Mouse (Mus musculus) v-Abl transformed pro-B cells (cell line): ENCODE data around the gene Urad.

ENCODE experiments used
- in situ Hi-C, 2 experiments: fragments of 400-800 bp; cut with MboI; formaldehyde crosslinking; loops; one replicate each; pipeline ENCODE4 v1.15.1; 2025; ENCODE audit not compliant: unreplicated experiment in 2 of 2

The Urad gene

DNA sequence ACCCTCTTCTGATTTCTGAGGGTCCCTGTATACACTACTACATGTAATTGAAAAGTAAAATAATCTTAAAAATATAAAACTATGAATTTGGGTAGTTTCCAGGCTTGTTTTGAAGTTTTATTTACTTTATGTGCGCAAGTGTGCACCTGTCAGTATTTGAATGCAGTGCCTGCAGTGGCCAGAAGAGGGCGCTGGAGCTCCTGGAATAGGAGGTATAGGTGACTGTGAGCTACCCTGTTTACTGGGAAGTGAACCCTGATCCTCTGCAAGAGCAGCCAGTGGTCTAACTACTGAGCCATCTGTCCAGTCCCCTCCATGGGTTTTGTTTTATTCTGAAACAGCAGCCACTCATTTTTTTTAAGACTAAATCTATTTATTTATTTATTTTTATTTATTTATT, 9.3 kb upstream of the Urad start:
- in situ Hi-C loops, result loop anchor here (5.0 to 10.0 kb wide), 8 partner anchors 36 to 911 kb away; partner anchors contain the start of gene Flt3 (in 2 of the 2)

DNA sequence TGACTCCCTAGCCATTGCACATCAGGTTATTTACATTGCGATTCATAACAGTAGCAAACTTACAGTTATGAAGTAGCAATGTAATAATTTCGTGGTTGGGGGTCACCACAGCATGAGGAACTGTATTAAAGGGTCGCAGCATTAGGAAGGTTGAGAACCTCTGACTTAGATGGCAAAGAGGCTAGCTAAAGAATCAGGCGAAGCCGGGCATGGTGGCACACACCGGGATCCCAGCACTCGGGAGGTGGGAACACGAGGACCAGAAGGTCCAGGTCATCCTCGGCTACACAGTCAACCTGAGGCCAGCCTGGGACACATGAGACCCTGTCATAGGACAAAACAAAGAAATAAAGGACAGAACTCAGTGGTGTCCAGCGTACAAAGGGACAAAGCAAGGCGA, 7.7 kb upstream of the Urad start:
- in situ Hi-C loops, result loop anchor here (5.0 to 10.0 kb wide), 10 partner anchors 32 to 912 kb away; partner anchors contain the start of gene Flt3 (in 2 of the 2)

DNA sequence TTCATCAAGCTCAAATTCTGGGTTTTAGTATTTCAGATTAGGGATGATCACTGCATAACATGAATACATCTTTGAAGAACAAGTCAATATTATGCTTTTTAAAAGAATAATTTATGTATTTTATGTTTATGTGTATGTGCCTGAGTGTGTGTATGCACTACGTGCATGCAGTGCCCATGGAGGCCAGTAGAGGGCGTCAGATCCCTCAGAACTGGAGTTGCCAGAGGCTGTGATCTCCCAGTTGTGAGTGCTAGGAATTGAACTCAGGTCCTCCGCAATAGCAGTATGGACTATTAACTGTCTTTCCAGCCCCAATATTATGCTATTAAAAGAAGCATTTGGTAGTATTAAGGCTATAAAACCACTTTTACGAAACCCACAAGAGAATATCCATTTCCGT, 5.4 kb upstream of the Urad start:
- in situ Hi-C loops, result loop anchor here in 1 of 2 experiments (5.0 to 10.0 kb wide), 2 partner anchors 35 to 907 kb away; no protein-coding TSS in a partner anchor

DNA sequence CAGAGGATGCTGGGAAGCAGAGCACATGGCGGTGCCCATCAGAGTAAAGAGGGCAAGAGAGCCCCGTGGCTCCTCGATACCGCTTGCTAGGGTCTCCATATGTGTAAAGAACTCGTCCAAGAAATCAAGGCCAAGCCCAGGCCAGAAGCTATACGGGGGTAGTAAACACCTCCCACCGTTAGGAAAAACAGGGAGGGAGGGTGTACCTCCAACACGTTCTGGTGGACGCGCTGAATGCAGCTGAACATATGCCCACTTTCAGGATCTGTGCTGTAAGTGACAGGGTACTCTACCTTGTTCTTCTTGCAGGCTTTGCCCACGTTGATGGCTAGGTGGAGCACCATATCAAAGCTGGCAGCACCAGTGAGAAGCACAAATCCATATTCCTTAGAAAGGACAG, 3.7 kb upstream of the Urad start:
- in situ Hi-C loops, result loop anchor here in 1 of 2 experiments (5.0 to 10.0 kb wide), 2 partner anchors 36 to 909 kb away; no protein-coding TSS in a partner anchor

DNA sequence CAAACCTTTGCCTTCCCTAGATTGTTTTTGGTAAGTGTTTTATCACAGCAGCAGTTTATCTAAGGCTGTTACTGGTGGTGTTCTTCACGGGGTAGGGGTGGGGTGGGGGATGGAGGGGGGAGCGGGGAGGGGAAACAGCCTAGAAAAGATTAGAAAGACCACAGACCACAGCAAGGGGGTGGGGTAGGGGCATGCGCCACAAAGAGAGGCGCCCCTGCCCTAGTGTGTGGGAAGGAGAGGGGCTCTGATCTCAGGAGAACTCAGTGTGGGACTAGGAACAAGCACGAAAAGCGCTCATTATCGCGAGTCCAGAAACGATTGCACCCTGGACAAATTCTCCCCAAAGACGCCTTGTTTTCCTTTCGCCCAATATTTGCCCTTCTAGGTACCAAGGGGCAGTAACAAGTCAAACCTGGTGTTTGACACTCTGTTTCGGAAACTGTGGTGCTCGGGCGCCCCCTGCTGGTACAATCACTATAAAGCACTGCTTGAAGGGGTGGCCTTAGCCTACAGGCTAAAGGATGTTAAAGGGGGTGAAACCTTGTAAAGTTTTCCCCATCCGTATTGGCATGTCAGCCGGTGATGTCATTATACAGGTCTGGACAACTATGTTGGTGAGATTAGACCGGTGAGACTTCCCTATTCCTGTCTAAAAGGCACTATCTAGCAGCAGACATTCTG, 1.1 kb upstream of the Urad start:
- in situ Hi-C loops, result loop anchor here (5.0 to 25.0 kb wide), 5 partner anchors 416 to 1136 kb away; partner anchors contain the start of genes 1700001J03Rik (in 2 of the 2) and Gm3415 (in 1 of the 2)

DNA sequence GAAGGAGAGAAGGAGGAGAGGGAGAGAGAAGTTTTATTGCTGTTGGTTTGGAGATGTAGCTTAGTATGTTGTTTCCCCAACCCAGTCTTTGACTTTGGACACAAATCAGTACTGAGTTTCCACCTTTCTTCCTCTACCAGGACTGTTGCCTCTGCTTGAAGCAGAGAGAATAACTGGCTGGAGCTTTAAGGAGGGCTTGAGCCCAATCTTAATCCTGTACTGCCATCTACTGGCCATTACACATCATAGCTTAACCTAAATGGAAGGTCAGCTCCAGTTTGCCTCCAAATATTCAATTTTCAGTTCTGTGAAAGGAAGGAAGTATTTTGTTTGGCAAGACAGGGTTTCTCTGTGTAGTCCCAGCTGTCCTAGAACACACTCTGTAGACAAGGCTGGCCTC, 2.6 kb downstream of the Urad start:
- in situ Hi-C loops, result loop anchor here (5.0 to 25.0 kb wide), 8 partner anchors 87 to 1132 kb away; partner anchors contain the start of genes 1700001J03Rik (in 2 of the 2) and Gm3415 (in 1 of the 2)

DNA sequence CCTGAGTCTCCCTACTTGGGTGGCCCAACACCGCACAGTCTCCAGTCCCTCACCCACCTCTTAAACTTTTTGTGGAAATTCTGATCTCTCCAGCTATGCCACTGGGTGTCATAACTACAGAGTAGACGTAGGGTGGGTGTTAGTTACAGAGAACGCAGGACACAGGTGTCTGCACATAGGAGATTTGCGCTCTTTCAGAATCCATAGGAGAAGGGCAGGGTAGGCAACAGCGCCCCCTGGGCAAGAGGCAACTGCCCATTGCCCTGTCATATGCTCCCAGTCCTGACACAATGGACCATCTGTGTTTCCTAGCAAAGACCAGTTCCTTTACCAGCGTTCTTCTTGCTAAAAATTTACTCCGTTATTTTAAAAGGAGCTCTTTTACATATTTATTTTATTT, 4.2 kb downstream of the Urad start:
- in situ Hi-C loops, result loop anchor here (5.0 to 25.0 kb wide), 7 partner anchors 86 to 1131 kb away; partner anchors contain the start of genes 1700001J03Rik (in 2 of the 2) and Gm3415 (in 1 of the 2)

DNA sequence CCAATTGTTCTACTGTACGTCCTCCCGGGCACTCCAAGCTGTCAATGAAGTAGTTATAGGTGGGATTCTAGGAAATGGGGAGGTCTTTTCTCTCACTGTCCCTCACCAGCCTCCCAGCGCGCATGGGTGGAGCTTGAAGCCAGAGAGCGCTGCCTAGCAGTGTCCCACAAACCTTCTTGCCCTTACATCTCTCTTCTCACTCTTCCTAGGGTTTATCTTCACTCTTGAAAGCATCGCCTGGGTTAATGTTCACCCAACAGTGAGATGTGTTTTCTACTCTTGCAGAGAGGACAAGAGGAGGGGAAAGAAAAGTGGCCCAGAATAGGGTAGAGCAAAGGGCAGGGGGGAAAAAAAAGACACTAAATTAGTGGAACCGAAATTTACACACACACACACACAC, 4.9 kb downstream of the Urad start:
- in situ Hi-C loops, result loop anchor here (5.0 to 25.0 kb wide), 7 partner anchors 85 to 1130 kb away; partner anchors contain the start of genes 1700001J03Rik (in 2 of the 2) and Gm3415 (in 1 of the 2)

DNA sequence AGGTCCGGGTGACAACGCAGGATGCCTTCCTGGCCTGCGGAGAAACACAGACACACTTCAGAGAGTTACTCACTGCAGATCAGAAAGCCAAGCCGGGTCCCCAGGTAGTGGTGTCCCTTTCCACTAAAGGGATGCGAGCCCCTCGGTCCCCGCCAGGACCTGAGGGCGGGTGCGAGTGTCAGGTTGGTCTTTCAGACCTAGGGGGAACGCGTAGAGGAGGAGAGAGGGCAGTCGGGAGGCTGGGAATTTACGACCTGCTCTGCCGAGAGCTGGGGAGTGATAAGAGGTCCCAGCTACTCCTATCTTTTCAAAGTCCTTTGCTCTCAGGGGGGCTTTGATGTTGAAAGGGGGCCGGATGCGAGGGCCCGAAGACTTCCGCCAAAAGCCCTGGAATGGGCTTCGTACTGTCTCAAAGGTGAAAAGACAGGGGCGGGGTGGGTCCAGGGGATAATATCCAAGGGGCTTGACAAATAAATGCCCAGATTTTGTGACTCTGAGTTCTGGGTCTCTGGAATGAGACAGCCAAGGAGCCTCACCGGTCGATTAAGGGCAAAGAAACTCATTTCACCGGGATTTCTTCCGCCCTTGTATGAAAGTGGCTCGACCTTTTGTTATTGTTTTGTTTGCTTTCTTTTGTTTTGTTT, 6.7 kb downstream of the Urad start:
- in situ Hi-C loops, result loop anchor here (5.0 to 25.0 kb wide), 7 partner anchors 83 to 1128 kb away; partner anchors contain the start of genes 1700001J03Rik (in 2 of the 2) and Gm3415 (in 1 of the 2)

DNA sequence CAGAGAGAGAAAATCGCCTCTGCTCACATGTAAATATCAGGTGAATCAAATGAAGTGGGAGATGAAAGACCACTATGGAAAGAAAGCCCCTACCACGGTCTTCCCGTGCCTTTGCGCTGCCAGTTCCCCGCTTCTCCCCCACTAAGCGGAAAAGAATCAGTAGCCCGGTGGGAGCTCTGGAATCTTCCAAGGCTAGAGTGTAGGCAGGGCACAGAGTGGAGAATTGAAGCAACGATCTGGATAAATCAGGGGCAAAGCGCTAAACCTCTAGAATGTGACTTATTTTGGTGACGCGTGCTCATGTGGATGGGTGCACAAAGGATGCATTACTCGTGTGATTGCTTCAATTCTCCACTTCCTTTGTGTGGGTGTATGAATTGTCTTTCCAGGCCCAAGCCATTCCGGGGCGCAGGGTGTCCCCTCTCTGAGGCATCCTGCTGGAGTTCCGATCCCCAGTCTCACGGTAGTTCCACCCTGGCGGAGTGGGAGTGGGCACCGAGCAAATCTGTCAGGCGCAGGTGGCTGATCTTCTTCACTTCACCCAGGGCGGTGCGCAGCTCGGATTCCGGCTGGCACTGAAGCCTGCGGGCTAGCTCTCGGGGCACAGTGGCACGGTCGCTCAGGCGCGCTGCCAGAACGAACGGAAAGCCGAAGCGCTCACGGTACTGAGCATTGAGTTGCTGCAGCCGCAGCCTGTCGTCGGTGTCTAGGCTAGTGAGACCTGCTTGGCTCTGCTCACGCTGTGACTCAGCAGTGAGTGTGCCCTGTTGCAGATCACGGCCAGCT, 7.4 kb downstream of the Urad start:
- in situ Hi-C loops, result loop anchor here (5.0 to 25.0 kb wide), 7 partner anchors 83 to 1128 kb away; partner anchors contain the start of genes 1700001J03Rik (in 2 of the 2) and Gm3415 (in 1 of the 2)

DNA sequence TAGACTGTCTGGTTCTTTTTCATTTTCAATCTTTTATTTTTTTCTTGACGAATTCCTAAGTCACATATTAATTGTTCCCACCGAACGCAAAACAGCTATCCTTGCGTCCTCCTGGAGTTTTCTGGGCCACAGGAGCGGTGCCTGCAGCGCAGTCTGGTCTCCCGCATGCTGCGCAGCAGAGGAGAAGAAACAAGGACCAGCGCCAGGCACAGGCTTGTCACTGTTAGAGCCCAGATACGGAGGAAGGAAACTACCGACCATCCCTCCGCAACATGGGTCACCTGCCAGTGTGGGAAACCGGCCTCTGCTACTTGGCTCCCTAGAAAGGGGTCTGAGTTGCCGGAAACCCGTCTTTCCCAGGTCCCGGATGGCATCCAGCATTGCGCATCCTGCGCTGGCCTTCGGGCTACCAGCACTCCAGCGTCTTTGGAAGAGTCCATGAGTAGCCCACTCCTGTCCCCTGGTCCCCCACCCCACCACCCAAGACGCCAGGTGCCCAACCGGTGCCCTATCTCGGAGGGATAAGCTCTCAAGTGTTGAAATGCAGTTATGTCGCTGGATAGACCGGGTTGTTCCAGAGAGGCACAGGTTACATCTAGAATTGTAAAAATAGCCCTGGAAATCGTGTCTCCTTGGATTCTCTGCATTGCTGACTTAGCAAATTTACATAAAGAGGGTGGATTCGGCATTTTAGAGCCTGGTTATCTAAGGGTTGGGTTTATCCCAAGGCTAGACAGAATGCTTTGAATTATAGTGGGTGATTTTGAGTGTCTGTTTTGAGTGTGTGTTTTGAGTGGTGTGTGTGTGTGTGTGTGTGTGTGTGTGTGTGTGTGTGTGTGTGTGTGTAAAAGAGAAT, 9.2 kb downstream of the Urad start:
- in situ Hi-C loops, result loop anchor here (25.0 kb wide), 2 partner anchors 751 to 1126 kb away; partner anchors contain the start of genes 1700001J03Rik (in 2 of the 2) and Gm3415 (in 1 of the 2)

DNA sequence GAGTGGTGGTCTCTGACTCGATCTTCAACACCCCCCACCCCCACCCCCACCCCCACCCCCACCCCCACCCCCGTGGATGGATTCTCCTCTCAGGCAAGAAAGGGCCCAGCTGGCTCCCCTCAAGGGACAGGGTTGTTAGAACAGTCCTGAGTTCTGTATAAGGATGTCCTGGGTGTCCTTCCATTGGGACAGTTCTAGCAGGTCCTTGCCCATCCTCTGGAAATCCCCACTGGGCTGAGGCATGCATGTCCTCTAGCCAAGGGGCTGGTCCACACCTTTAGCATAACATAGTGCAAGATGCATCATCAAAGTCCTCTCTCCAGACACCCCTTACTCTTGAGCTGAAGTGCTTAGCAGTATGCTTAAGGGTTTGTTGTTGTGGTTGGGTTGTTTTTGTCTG, 12.5 kb downstream of the Urad start:
- in situ Hi-C loops, result loop anchor here (25.0 kb wide), 2 partner anchors 747 to 1122 kb away; partner anchors contain the start of genes 1700001J03Rik (in 2 of the 2) and Gm3415 (in 1 of the 2)

DNA sequence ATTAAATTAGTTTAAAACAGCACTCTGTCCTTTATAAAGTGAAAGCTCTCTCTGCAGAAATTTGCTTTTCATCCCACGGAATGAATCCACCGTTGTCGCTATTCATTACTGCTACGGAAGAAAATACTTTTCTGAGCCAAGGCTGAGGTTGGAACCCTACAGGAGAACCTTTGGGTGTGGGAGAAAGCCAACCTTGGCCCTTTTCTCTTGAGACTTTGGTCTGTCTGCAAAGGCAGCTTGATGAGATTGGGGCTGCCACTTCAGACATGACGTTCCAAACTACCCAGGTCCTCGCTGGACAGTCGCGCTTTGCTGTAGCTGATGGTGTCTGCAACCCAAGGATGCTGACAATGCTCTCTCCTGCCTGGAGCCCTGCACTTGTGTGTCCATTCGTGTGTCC, 13.8 kb downstream of the Urad start:
- in situ Hi-C loops, result loop anchor here (25.0 kb wide), 2 partner anchors 746 to 1121 kb away; partner anchors contain the start of genes 1700001J03Rik (in 2 of the 2) and Gm3415 (in 1 of the 2)

DNA sequence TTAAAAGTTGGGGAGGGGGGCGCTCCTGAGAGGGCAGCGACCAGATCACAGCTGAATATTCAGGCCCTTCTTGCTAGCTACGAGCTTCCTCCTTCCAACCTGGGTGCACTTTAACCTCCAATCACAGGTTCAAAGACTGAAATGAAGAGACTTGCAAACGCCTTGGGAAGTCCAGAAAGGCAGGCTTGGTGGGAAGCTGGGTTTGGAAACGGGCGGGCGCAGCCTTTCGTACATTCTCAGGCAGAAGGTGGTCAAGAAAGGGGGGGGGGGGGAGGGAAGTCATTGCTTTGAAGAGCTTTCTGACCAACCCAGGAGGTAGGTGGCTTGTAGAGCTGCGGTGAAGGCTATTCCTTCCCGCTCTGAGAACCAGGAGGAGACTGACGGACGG, 14.8 kb downstream of the Urad start:
- in situ Hi-C loops, result loop anchor here (25.0 kb wide), 2 partner anchors 745 to 1120 kb away; partner anchors contain the start of genes 1700001J03Rik (in 2 of the 2) and Gm3415 (in 1 of the 2)

DNA sequence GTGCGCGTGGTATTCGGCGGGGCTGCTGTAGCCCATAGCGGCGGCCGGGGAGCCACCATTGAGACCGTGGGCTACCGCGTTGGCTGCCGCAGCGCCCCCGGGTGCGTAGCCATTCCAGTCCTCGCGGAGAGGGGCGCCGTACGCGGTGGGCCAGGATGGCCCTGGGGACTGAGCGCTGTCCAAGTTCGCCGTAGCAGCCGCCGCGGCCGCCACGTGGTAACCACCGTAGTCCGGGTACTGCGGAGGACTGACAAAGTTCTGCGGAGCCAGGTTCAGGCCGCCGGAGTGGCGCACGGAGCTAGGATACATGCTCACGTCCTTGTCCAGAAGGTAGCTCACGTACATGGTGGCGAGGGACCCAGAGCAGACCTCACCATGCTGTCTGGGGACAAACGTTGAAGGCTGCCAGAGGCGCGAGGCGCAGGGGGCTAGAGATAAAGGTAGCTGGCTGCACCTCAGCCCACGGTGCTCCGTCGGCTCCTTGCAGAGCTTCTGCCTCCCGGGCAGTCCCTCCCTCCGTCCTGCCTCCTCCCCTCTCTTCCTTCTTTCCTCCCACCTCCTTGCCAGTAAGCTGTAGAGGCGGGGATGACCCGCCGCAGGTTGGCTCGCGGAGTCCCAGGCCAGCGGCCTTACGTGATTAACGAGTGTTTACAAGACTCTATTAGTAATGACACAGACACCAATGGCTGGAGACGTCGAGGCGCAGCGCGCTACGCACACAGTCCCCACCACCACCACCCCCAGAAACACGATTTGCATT, 15.4 kb downstream of the Urad start, which contains the start of gene Cdx2:
Gene Cdx2 (minus strand): TSS at position 633 of the 760 bp plus-strand sequence.
- in situ Hi-C loops, result loop anchor here (25.0 kb wide), 2 partner anchors 745 to 1120 kb away; partner anchors contain the start of genes 1700001J03Rik (in 2 of the 2) and Gm3415 (in 1 of the 2)

DNA sequence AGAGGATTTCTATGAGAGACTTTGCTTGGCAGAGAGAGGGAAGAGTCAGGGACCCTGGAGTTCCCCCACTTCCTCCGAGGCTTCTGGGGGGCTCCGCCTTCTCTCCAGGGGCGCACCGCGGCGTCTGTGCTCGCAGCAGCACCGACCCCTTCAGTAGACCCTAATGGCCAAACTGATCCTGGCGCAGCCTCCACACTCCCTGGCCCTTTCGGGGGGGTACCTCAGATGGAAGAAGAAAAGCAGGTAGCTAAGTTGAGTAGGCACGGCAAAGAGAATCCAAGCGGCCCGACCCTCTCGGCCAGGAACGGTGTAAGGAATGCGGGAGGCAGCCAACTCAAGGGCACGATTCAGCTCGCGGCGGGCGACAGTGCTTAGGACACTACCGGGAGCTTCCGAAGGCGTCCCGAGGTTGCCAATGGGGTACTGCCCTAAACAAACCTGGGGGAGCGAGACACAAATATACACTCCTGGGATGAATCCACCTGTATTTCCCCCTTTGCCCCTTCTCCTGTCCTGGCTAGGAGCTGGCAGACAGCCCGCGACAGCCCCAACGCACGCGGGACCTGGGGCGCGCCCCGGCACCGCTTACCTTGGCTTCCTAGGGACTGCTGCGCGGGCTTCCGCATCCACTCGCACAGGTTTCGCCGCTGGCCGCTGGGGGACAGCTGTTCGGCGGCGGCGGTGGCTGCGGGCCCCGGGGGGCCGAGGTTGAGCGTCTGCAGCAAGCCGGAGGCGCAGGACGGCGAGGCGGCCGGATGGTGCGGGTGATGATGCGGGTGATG, 16.2 kb downstream of the Urad start:
- in situ Hi-C loops, result loop anchor here (25.0 kb wide), 2 partner anchors 744 to 1119 kb away; partner anchors contain the start of genes 1700001J03Rik (in 2 of the 2) and Gm3415 (in 1 of the 2)

DNA sequence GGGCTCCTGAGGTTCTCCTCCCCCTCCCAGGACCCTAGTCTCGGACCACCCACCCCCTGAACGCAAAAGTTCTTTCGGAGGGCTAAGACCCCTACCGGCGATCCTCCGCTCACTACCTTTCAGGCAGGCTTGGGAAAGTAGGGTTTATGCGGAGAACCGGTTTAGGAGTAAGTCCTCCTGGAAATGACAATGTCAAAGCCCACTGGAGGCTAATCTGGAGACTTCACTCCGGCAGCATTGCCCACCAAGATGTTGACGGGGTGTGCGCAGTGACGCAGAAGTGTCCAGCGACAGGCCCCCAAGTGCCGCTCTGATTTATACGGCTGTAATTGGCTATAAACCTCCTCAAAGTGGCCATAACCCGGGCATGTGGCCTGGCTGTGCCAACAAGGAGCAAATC, 17.1 kb downstream of the Urad start:
- in situ Hi-C loops, result loop anchor here (25.0 kb wide), 2 partner anchors 743 to 1118 kb away; partner anchors contain the start of genes 1700001J03Rik (in 2 of the 2) and Gm3415 (in 1 of the 2)
